Mouse (Mus musculus): ENCODE measurements around the gene Metap2.
"Not testable (repeated sequence)": the region's sequence is repeated elsewhere in the genome, so short reads cannot be mapped to it uniquely, and the experiment has no call there.

Metap2 gene

GRCm38 (mm10) chr10:93909811-93910446, 13.0 kb upstream of the Metap2 start:
- peak in 1 of 2 experiments; percentile 40 for DNase-seq

GRCm38 (mm10) chr10:93909015-93909414, 12.1 kb upstream of the Metap2 start:
- DNase-seq = no peak

DNA sequence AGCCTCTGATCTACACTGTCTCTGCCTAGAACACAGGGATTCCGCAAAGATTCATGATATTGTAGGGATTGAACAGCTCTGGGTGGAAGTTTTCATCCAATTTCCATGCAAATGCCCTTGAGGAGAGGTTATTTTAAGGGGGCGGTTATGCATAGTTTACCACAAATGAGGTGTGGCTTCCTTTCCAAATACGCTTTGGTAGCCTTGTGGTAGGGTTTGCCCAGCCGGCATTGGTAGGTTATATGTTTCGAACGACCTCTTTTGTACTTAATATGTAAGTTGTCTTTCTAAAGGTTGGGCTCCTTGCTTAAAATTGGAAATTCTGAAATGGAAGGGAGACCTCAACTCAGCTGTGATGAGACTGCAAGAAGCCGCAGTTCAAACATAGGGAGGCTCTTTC, 11.6 kb upstream of the Metap2 start:
- DNase-seq = no peak

DNA sequence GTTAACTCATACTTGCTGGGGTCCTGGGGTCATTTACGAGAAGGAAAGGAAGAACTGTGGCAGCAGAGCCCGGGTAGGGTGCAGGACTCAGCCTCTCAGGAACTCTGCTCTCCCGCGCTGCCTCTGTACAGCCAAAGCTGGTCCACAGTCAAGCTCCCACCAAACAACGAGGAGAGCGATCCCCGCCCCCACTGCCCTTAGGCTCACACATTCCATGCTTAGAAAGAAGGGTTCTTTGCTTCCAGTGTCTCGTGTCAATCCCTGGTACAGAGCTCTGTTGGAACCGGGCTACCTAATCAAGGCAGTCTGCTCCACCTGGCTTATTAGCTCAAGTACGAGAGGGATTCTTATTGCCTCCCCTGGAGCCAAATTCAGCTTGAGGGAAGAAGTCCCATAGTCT, 10.5 kb upstream of the Metap2 start:
- no peak for DNase-seq

DNA sequence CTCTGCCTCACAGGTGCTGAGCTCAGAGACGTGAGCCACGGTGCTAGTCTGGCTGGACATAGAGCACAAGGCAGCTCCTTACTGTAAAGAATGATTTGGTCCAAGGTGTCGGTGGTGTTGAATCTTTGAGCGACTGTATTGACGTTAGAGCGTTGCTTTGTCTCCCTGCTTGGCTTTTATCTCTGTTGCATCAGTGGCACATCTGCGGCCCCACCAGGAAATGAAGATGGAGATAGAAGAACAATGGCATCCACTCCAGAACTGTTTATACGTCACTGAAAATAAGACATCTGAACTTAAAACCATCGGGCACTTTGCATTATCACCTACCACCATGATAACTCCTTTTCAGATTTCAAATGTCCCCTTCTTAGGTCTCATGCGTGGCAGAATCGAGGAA, 3.0 kb upstream of the Metap2 start:
- DNase-seq = no peak

- DNase-seq = no peak
Measured at GRCm38 (mm10) chr10:93899303-93899702, 2.4 kb upstream of the Metap2 start.

GRCm38 (mm10) chr10:93892551-93892950, 4.3 kb downstream of the Metap2 start:
- DNase-seq = no peak

DNA sequence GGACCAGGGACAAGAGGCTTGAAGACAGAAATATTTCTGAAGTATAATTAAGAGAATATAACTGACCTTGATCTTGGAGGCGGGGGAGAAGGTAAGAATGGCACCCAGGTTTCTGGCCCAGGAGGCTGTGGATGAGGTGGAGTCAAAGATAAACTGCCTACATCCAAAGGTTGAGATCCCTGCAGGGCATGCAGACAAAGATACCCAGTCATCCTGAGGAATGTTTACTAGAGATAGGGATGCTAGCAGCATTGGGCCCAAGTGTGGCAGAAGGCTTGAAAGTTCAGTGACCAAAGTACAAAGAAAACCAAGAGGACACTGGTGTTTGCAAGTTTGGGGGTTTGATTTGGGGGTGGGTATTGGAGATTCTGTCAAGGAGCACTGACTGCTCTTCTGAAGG, 5.9 kb downstream of the Metap2 start:
- DNase-seq = no peak

DNA sequence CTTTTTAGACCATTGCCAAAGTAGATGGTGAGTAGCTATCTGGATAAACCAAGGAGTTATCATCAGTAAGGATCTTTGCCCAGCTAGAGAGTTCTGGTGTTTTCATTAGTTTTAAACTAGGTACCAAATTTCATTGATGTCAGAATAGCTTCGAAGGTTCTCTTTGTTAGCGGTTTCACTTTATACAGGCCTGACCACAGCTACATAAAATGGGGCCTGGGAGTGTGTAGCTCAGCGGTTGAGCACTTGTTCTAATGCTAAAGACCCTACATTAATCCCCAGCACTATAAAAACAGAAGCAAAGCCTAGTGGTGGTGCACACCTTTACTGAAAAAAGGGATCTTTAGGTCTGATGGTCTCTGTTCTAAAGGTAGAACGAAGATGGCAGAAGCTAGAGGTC, 6.3 kb downstream of the Metap2 start:
- no peak for DNase-seq

DNA sequence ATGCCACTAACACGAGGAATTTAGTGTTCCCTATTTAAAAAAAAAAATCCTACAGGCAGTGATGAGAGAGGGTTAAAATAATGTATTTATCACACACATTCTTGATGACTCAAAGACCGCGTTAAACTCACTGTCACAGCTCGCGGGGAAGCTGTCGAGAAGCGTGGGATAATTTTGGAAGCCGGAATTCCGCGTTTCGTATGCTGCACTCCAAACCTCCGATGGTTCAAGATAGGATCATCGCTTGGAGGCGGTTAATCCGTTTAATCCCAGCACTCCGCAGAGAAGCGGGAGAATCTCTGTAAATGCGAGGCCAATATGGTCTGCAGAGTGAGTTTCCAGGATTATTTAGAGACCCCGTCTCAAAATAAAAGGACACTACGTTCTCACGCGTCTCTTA, 6.9 kb downstream of the Metap2 start:
- DNase-seq = peak in 1 of 2 experiments; percentile 45

DNA sequence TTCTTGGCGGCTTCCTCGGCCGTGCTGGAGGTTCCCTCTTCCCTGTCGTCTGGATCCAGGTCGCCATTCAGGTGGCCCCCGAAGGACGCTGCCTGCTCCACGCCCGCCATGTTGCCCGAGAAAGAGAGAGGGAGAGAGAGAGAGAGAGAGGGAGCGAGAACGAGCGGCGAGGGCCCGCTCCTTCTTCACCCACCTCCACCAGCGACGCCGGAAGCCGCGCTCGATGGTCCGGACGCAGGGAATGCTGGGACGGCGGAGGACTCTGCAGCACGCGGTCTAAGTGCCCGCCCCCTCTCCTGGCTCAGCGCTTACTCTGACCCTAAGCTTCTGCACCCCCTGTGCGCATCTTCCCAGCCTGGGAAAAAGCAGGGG, 7.3 kb downstream of the Metap2 start:
- DNase-seq = peak; percentile 93 to 96

DNA sequence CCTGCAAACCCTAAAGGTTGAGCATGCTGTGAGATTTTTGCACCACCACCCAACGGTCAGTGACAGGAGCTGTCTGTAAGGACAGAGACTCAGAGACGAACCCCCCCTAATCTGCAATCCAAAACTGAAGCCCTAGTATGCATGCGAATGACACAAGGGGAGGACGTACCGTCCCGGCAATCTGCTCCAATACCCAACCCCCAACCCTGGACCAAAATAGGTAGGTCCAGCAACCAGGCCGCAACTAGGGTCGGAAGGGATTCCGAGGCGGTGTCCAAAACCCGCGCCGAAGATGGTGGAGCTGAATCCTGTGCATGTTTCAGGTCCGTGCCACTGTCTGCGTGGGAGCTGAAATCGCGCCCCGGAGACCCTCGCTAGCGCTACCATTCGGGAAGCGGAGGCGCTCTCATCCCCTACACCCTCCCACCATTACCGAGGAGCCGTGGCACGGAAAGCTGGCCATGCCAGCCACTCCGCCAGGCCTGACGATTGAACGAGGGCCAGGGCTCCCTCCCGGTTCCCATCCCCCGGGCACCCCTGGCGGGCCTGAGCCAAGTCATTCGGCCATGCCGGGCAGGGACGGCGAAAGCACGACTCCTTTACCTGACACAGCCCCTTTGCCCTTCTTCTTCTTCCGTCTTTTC, 7.8 kb downstream of the Metap2 start:
- DNase-seq = peak; percentile 85 to 86

GRCm38 (mm10) chr10:93888590-93888934, 8.3 kb downstream of the Metap2 start:
- DNase-seq = no peak

DNA sequence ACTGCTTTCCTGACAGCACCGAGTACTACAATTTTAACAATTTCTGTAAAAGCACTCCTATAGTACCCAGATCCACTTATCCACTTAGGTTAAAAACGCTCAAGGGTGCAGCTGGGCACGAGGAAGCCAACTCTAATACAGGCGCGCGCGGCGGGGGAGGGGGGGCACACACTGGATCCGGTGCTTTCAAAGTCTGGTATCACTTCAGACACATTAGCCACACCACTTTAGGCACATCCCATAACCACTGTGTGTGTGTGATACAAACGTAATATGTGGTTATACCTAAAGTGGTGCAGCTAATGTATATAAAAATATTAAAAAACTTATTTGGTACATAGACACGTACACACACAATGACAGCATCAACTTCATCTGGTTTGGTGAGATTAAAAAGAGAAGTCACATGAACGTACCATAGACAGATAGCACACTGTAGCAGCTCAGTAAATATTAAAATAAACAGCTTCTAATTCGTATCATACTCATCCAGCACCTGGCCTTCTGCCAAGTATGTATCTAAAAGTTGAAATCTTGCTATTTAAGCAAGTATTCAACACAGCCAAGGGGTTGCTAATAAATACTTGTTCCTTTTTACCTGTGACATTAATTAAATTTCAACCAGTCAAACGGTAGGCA, 10.9 kb downstream of the Metap2 start:
- DNase-seq = peak in 1 of 2 experiments; percentile 16

DNA sequence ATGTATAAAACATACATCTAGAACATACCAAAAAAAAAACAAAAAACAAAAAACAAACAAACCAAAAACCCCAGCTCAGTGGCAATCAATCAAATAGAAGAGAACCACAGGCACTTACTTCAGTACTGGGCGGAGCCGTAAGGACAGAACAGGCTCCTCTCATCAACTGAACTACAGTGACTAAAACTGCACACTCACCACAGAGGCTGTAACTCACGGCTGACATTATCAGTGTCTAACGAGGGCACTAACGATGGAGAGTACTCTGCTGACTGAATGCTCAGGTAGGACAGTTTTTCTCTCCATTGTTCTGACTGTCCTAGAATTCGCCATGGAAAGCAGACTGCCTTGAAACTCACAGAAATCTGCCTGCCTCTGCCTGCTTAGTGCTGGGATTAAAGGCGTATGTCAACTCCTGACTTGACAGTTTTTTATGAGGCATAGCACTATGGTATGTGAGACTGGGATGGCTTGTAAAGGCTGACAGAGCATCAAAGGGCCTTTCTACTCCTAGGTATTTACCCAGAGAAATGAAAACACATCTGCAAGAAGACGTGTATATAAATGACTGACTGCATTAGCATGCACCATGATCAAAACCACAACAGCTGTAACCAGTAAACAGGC, 14.0 kb downstream of the Metap2 start:
- no peak for DNase-seq

- no peak for DNase-seq
Measured at GRCm38 (mm10) chr10:93881918-93882317, 15.0 kb downstream of the Metap2 start.

DNA sequence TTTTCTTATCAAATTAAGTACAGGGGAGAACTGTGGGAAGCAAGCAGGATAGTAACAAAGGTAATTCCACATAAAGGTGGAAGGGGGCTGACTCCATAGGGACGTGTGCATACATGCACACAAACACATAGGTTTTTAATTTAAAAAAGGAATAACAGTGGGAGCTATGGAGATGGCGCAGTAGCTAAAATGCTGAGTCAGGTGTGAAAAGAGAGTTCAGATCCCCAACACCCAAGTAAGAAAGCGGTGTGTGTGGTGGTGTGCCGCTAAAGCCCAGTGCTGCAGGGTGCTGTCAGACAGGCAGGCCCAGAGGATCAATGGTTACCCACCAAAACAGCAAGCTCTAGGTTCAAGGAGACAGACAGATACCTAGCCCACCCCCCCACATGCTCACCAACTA, 18.2 kb downstream of the Metap2 start:
- no peak for DNase-seq

DNA sequence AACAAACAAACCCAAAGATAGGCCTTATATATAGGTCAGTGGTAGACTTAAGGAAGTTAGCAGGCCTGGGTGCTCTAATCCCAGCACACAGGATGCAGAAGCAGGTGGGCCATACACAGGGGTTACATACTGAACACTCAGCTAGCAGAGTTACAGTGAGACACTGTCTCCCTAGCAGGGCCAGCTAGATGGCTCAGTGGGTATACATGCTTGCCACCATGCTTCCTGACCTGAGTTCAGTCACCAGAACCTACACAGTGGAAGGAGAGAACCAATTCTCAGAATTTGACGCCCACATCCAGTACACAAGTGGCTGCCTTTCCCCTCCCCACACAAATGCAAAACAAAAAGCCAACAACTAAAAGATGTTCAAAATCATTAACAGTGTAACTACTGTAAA, 20.1 kb downstream of the Metap2 start:
- no peak for DNase-seq

DNA sequence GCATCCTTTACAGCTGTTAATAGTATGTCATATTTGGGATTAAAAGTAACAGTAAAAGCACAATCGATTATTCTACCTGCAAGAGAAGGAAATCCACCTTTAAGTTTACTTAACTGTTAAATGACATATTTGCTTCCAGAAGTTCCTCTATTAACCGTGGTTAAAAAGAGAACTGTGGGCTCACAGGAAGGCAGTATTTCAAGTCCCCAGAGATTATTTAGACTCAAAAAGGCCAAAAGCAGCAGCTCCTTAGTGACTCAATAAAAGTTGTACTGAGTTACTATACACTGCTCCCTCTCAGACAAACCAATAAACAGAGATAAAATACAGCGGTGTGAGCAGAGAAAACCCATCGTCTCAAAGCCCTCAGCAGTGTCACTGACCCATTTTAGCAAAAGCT, 28.0 kb downstream of the Metap2 start:
- no peak for DNase-seq

DNA sequence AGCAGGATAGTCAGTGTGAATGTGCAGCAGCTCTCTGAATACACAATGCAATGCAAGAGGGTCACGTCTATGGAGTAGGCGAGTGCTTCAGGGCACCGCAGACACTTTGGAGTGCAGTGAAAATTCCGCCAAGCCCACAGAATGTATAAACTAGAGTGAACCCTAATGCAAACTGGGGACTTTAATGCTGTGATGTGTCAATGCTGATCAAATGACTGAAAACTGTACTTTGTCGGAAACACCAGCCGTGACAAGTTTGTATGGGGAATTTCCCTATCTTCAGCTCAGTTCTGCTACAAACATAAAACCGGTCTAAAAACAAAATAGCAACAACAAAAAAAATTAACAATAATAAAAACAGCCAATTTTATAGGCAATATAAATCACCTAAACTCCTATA, 28.5 kb downstream of the Metap2 start:
- no peak for DNase-seq

DNA sequence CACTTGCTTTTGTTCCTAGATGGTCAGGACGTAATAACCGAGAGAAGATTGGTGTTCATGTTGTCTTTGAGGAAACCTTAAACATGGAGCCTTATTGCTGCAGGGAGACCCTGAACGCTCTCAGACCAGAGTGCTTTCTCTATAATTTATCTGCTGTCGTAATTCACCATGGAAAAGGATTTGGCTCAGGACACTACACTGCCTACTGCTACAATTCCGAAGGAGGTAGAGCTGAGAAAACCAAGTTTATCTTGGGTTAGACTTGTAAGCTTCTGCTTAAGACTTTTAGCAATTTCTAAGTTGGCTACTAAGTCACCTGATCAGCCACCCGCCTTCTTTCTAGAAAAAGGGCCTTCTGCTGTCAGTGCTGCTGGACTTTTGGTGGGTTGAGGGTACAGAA, 40.8 kb downstream of the Metap2 start:
- no peak for DNase-seq

GRCm38 (mm10) chr10:93855126-93855525, 41.8 kb downstream of the Metap2 start:
- no peak for DNase-seq

GRCm38 (mm10) chr10:93846706-93847105, 50.2 kb downstream of the Metap2 start:
- no peak for DNase-seq

DNA sequence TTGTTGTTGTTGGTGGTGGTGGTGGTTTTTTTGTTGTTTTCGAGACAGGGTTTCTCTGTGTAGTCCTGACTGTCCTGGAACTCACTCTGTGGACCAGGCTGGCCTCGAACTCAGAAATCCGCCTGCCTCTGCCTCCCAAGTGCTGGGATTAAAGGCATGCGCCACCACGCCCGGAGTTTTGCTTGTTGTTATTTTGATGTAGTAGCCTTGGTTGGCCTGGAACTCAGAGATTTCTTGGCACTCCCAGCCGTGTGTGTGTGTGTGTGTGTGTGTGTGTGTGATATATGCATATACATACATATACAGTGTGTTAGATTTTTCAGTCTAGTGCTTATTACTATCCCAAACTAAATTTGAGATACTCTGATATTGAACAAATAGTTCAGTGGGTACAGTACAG, 61.8 kb downstream of the Metap2 start:
- DNase-seq = not testable (repeated sequence)
